Mouse (Mus musculus) embryonic facial prominence, embryonic 10.5 days (tissue): ENCODE data around the gene R3hdm2. TPM values are rescaled to one million over a fixed set of nuclear protein-coding genes. Genes with fewer than 3 reads are reported as not detected.

Experiments used
- DNase-seq: peaks from one replicate; pipeline ENCODE4 v3.0.0-alpha.2; 2017; ENCODE audit warnings: low spot score
- H3K27ac ChIP-seq: fragments of 300-500 bp; sonication (generic); replicated peaks from 2 replicates; pipeline ENCODE4 v1.5.1; 2016; ENCODE audit warnings: mild to moderate bottlenecking
- H3K27me3 ChIP-seq: fragments of 300-500 bp; sonication (generic); replicated peaks from 2 replicates; pipeline ENCODE4 v1.6.1; 2016; ENCODE audit warnings: low read depth, mild to moderate bottlenecking; ENCODE audit not compliant: poor library complexity, severe bottlenecking
- H3K36me3 ChIP-seq: fragments of 300-500 bp; sonication (generic); replicated peaks from 2 replicates; pipeline ENCODE4 v1.6.1; 2016; ENCODE audit warnings: mild to moderate bottlenecking, moderate library complexity
- H3K4me1 ChIP-seq: fragments of 300-500 bp; sonication (generic); 2 replicates; pipeline ENCODE4 v1.6.1; 2016
- H3K4me3 ChIP-seq: fragments of 300-500 bp; sonication (generic); 2 replicates; pipeline ENCODE4 v1.5.1; 2016; ENCODE audit warnings: mild to moderate bottlenecking, moderate library complexity
- H3K9me3 ChIP-seq: fragments of 300-500 bp; sonication (generic); 2 replicates; pipeline ENCODE4 v1.6.1; 2016; ENCODE audit warnings: mild to moderate bottlenecking
- WGBS: fragments of 180-500 bp; shearing (Covaris S2); methylation state at CpG from one replicate; pipeline ENCODE4 v1.1.7; 2016; 5-methylcytosine and 5-hydroxymethylcytosine counted together
- polyA plus RNA-seq: library from polyadenylated mRNA; unstranded; fragments of >200 nt; fragmentation: Nextera tagmentation; extraction: Ambion mirVana; gene quantifications from 2 replicates; pipeline ENCODE4 v1.2.1, GENCODE M21; 2016

The R3hdm2 gene
- polyA plus RNA-seq, 1 experiment from 2014 or later, result 41.9 TPM

- peaks cover 99% of the 10 kb centered on the region for H3K27me3 ChIP-seq
- DNase-seq, result peak; percentile 39
- H3K9me3 ChIP-seq, result no peaks in the 10 kb centered on the region
- 0 out of 2 replicates have a peak overlapping the region, but pooled peaks have one; percentile 2 for H3K27ac ChIP-seq
- H3K36me3 ChIP-seq, result no peaks in the 10 kb centered on the region; the same call in 1 of the 2 replicates
- peaks cover 82% of the 10 kb centered on the region for H3K4me1 ChIP-seq
- H3K4me3 ChIP-seq, result peak overlapping the region; percentile 64
- WGBS, result 2% methylated on average over 11 of the region's 11 CpGs
These were observed 130.9 kb downstream of the R3hdm2 start for GRCm38 (mm10) chr10:127510895-127511617.

GRCm38 (mm10) chr10:127511634-127512306, 131.6 kb downstream of the R3hdm2 start:
- H3K36me3 ChIP-seq, result no peaks in the 10 kb centered on the region; the same call in 1 of the 2 replicates
- WGBS, result under 1% methylated on average over 46 of the region's 46 CpGs
- peak; percentile 74 for DNase-seq
- peak overlapping the region; percentile 83 for H3K27ac ChIP-seq
- peaks cover 90% of the 10 kb centered on the region for H3K4me1 ChIP-seq
- H3K27me3 ChIP-seq, result peaks cover 99% of the 10 kb centered on the region
- H3K4me3 ChIP-seq, result peak overlapping the region; percentile 64
- no peaks in the 10 kb centered on the region for H3K9me3 ChIP-seq

GRCm38 (mm10) chr10:127512307-127512666, 132.2 kb downstream of the R3hdm2 start:
- peaks cover 4% of the 10 kb centered on the region for H3K36me3 ChIP-seq
- peaks cover 99% of the 10 kb centered on the region for H3K27me3 ChIP-seq
- no peak for DNase-seq
- peaks cover 95% of the 10 kb centered on the region for H3K4me1 ChIP-seq
- no peaks in the 10 kb centered on the region for H3K9me3 ChIP-seq
- 2% methylated on average over 7 of the region's 7 CpGs for WGBS
- H3K4me3 ChIP-seq, result peak overlapping the region; percentile 64
- H3K27ac ChIP-seq, result peak overlapping the region; percentile 83

- peak overlapping the region; percentile 64 for H3K4me3 ChIP-seq
These were observed 132.7 kb downstream of the R3hdm2 start for GRCm38 (mm10) chr10:127512813-127513212.

GRCm38 (mm10) chr10:127513501-127514091, 133.5 kb downstream of the R3hdm2 start:
- Histone ChIP-seq H3K4me3 (peak overlapping the region; percentile 64), H3K4me1 (peaks cover 97% of the 10 kb centered on the region), H3K9me3 (no peaks in the 10 kb centered on the region), H3K36me3 (peaks cover 17% of the 10 kb centered on the region), H3K27me3 (peaks cover 99% of the 10 kb centered on the region), H3K27ac (peak overlapping the region; percentile 83; the same call in 1 of the 2 replicates)
- under 1% methylated on average over 16 of the region's 16 CpGs for WGBS
- peak; percentile 59 for DNase-seq

More at GRCm38 (mm10) chr10:127512813-127513212, 132.7 kb downstream of the R3hdm2 start:
- Histone ChIP-seq H3K27me3 (peaks cover 99% of the 10 kb centered on the region), H3K4me1 (peaks cover 100% of the 10 kb centered on the region), H3K9me3 (no peaks in the 10 kb centered on the region), H3K27ac (peak overlapping the region; percentile 83; the same call in 1 of the 2 replicates), H3K36me3 (peaks cover 9% of the 10 kb centered on the region)
- peak; percentile 97 for DNase-seq
- under 1% methylated on average over 27 of the region's 27 CpGs for WGBS

- Histone ChIP-seq H3K4me3 (peak overlapping the region; percentile 64), H3K36me3 (peaks cover 23% of the 10 kb centered on the region), H3K4me1 (peaks cover 94% of the 10 kb centered on the region), H3K9me3 (0 out of 2 replicates have a peak, but pooled peaks cover 4% of the 10 kb centered on the region), H3K27me3 (peaks cover 100% of the 10 kb centered on the region), H3K27ac (no peak overlapping the region; the same call in 1 of the 2 replicates)
- 9% methylated on average over 13 of the region's 13 CpGs for WGBS
- no peak for DNase-seq
These were observed 134.1 kb downstream of the R3hdm2 start for GRCm38 (mm10) chr10:127514111-127514698.

- H3K36me3 ChIP-seq, result peaks cover 29% of the 10 kb centered on the region
- peak; percentile 29 for DNase-seq
- H3K4me1 ChIP-seq, result peaks cover 90% of the 10 kb centered on the region
- peak within 1 kb of the TSS; percentile 83; the same call in 1 of the 2 replicates for H3K27ac ChIP-seq
- 0 out of 2 replicates have a peak, but pooled peaks cover 4% of the 10 kb centered on the region for H3K9me3 ChIP-seq
- H3K4me3 ChIP-seq, result peak within 1 kb of the TSS; percentile 64
- whole genome bisulfite sequencing, result 7% methylated on average over 6 of the region's 6 CpGs
- peaks cover 98% of the 10 kb centered on the region for H3K27me3 ChIP-seq
These were observed 134.6 kb downstream of the R3hdm2 start, which contains the start of gene Ndufa4l2 for GRCm38 (mm10) chr10:127514764-127515163. Ndufa4l2 (plus strand) TSS chr10:127514967.

GRCm38 (mm10) chr10:127515271-127515982, 135.3 kb downstream of the R3hdm2 start:
- H3K36me3 ChIP-seq, result peaks cover 36% of the 10 kb centered on the region
- peaks cover 98% of the 10 kb centered on the region for H3K27me3 ChIP-seq
- H3K4me3 ChIP-seq, result peak overlapping the region; percentile 64
- peaks cover 87% of the 10 kb centered on the region for H3K4me1 ChIP-seq
- 0 out of 2 replicates have a peak, but pooled peaks cover 4% of the 10 kb centered on the region for H3K9me3 ChIP-seq
- H3K27ac ChIP-seq, result peak overlapping the region; percentile 69; the same call in 1 of the 2 replicates
- WGBS, result 22% methylated on average over 9 of the region's 9 CpGs
- DNase-seq, result peak; percentile 61

GRCm38 (mm10) chr10:127515983-127516459, 135.9 kb downstream of the R3hdm2 start:
- Histone ChIP-seq H3K4me1 (peaks cover 87% of the 10 kb centered on the region), H3K9me3 (0 out of 2 replicates have a peak, but pooled peaks cover 4% of the 10 kb centered on the region), H3K27ac (peak overlapping the region; percentile 69), H3K27me3 (peaks cover 96% of the 10 kb centered on the region), H3K4me3 (peak overlapping the region; percentile 64), H3K36me3 (peaks cover 41% of the 10 kb centered on the region)
- 9% methylated on average over 8 of the region's 8 CpGs for WGBS
- DNase-seq, result no peak

- H3K9me3 ChIP-seq, result 0 out of 2 replicates have a peak, but pooled peaks cover 4% of the 10 kb centered on the region
- H3K4me1 ChIP-seq, result peaks cover 87% of the 10 kb centered on the region
- peaks cover 89% of the 10 kb centered on the region for H3K27me3 ChIP-seq
- peaks cover 41% of the 10 kb centered on the region for H3K36me3 ChIP-seq
- WGBS, result 4% methylated on average over 30 of the region's 30 CpGs
- H3K27ac ChIP-seq, result peak overlapping the region; percentile 69
- DNase-seq, result peak; percentile 74
- peak overlapping the region; percentile 64 for H3K4me3 ChIP-seq
These were observed 136.6 kb downstream of the R3hdm2 start for GRCm38 (mm10) chr10:127516576-127517260.

GRCm38 (mm10) chr10:127517941-127518340, 137.8 kb downstream of the R3hdm2 start:
- WGBS, result 94% methylated on average over 22 of the region's 22 CpGs
- H3K36me3 ChIP-seq, result peaks cover 41% of the 10 kb centered on the region
- peaks cover 81% of the 10 kb centered on the region for H3K27me3 ChIP-seq
- H3K27ac ChIP-seq, result no peak overlapping the region
- no peak for DNase-seq
- H3K9me3 ChIP-seq, result 0 out of 2 replicates have a peak, but pooled peaks cover 4% of the 10 kb centered on the region
- 0 out of 2 replicates have a peak overlapping the region, but pooled peaks have one; percentile 11 for H3K4me3 ChIP-seq
- peaks cover 83% of the 10 kb centered on the region for H3K4me1 ChIP-seq
